Mouse (Mus musculus): ENCODE data around the gene Wnt3. TPM values are rescaled to one million over a fixed set of nuclear protein-coding genes. Genes with fewer than 3 reads are reported as not detected.
"Not testable (repeated sequence)": the region's sequence is repeated elsewhere in the genome, so short reads cannot be mapped to it uniquely, and the experiment has no call there.

Gene Wnt3
- polyA plus RNA-seq, 1 experiment from 2014 or later: 7.8 TPM

DNA sequence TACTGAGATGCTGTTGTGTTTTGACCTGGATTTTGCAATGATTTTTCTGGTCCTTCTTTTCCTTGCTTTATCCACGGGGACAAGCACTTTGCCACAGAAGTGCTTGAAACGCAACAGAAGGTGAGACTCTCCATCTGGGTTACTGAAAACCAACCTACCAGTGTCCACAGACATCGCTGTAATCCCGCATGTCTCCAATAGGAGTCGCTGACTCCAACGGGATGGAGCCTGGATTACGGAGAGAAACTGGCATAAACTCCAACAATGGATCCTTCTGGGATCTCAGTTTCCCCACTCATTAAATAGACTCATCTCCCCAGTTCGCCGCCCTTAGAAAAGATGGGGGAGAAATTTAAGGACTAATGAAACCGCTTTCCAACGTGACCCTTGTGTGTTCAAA lies 15.9 kb upstream of the Wnt3 start:
- Histone ChIP-seq H3K4me2 (replicated peaks) (no peak overlapping the region), H3K36me3 (no peaks in the 10 kb centered on the region), H3K27ac (no peak overlapping the region), H3K4me1 (no peaks in the 10 kb centered on the region), H3K4me3 (no peak overlapping the region), H3K27me3 (replicated peaks) (peaks cover 4% of the 10 kb centered on the region), H3K9ac (no peak overlapping the region), H3K9me3 (no peaks in the 10 kb centered on the region)
- no peak for ATAC-seq (ENCODE audit: low FRiP score, low read depth)
- WGBS: 47% methylated on average over 11 of the region's 11 CpGs

DNA sequence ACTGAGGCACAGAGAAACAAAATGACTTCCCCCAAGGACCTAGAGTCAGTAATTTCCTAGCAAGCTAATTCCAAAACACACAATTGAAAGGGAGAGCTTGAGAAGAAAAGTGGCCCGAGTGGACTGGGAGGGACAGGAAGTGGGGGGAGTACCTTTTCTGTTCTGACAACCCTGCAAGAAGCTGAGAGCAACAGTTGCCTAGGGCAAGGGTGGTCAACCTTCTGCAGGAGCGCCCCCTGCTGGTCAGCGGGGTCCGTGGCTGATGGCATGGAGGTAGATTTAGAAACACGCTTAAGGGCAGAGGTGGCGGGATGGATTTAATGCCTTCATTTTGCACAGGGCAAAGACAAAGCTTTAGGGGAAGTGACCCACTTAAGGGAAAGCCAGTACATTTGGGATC lies 15.2 kb upstream of the Wnt3 start:
- H3K27me3 ChIP-seq (replicated peaks): no peaks in the 10 kb centered on the region; the same call in 1 of the 2 replicates
- no peak overlapping the region for H3K9ac ChIP-seq
- H3K4me1 ChIP-seq: no peaks in the 10 kb centered on the region
- no peak for ATAC-seq (ENCODE audit: low FRiP score, low read depth)
- WGBS: 10% methylated on average over 6 of the region's 6 CpGs
- H3K9me3 ChIP-seq: no peaks in the 10 kb centered on the region
- no peak overlapping the region for H3K4me3 ChIP-seq
- H3K4me2 ChIP-seq (replicated peaks): no peak overlapping the region
- H3K36me3 ChIP-seq: no peaks in the 10 kb centered on the region
- no peak overlapping the region for H3K27ac ChIP-seq

DNA sequence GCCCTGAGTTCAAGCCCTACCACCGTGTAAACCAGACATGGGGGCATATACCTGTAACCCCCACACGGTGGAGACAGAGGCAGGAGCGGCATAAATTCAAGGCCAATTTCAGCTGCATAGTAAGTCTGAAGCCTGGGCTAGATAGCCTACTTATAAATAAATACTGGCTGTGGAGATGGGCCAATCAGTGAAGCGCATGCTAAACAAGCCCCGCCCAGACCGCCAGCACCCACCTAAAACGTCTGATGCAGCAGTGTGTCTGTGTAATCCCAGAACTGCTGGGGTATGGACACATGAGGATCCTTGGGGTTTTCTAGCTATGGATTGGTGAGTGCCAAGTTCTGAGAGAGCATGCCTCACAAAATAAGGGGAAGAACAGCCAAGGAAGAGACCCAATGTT lies 13.8 kb upstream of the Wnt3 start:
- no peak overlapping the region for H3K27ac ChIP-seq
- no peak overlapping the region for H3K4me3 ChIP-seq
- no peak overlapping the region for H3K9ac ChIP-seq
- ATAC-seq (ENCODE audit: low FRiP score, low read depth): no peak
- WGBS: 59% methylated on average over 7 of the region's 7 CpGs
- no peaks in the 10 kb centered on the region for H3K27me3 ChIP-seq (replicated peaks)
- no peak overlapping the region for H3K4me2 ChIP-seq (replicated peaks)
- peaks cover 7% of the 10 kb centered on the region for H3K4me1 ChIP-seq
- H3K9me3 ChIP-seq: no peaks in the 10 kb centered on the region
- H3K36me3 ChIP-seq: no peaks in the 10 kb centered on the region

DNA sequence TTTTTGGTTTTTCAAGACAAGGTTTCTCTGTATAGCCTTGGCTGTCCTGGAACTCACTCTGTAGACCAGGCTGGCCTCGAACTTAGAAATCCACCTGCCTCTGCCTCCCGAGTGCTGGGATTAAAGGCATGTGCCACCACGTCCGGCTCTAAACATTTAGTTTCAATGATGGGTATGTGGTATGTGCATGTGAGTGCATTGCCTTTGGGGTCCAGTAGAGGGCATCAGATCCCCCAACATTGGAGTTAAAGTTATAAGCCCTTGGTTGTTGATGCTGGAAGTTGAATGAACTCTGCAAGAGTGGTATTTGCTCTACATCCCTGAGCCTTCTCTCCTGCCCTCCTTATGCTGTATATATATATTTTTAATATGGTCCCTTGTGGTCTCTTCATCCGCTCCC lies 13.1 kb upstream of the Wnt3 start:
- H3K9ac ChIP-seq; H3K4me3 ChIP-seq; H3K4me2 ChIP-seq (replicated peaks); H3K27ac ChIP-seq; ATAC-seq (ENCODE audit: low FRiP score, low read depth); H3K27me3 ChIP-seq (replicated peaks); H3K9me3 ChIP-seq; H3K36me3 ChIP-seq: not testable (repeated sequence)
- WGBS: 83% methylated on average over 5 of the region's 5 CpGs
- H3K4me1 ChIP-seq: peaks cover 15% of the 10 kb centered on the region

DNA sequence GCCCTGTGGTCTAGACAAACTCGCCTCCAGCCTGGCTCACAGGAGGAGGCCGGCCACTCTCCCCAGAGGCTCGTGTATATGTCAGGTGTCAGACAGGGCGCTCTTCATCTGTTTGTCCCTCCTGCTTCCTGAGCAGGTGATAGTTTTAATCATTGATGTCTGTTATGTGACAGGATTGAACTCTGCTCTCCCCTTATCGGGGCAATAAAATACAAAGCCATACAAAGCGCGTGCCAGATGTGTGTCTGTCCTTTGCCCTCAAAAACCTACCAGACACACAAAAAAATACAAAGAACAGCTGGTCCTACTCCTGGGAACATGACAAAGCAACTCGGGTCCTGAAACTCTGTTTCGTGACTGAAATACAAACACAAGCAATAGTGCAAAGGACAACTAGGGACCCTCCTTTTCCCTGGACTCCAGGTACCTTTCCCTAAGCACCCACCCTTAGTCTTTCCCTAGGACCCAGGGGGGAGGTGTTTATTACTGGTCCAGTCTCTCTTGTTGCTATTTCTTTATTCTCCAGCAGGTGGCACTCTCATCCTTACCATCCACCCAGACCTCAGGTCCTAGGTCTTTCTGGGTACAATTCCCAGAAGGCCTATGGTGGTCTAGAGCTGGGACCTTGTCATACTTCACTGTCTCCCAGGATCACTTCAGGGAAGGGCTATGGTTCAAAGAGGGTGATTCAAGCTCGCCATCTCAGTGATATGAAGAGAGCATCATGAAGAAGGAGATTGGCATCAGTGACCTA lies 10.4 kb upstream of the Wnt3 start:
- H3K36me3 ChIP-seq: no peaks in the 10 kb centered on the region
- WGBS: 29% methylated on average over 10 of the region's 10 CpGs
- H3K4me1 ChIP-seq: peaks cover 17% of the 10 kb centered on the region
- H3K4me2 ChIP-seq (replicated peaks): no peak overlapping the region
- ATAC-seq (ENCODE audit: low FRiP score, low read depth): peak; percentile 55
- no peak overlapping the region for H3K4me3 ChIP-seq
- H3K27me3 ChIP-seq (replicated peaks): 0 out of 2 replicates have a peak, but pooled peaks cover 2% of the 10 kb centered on the region
- no peaks in the 10 kb centered on the region for H3K9me3 ChIP-seq
- no peak overlapping the region for H3K27ac ChIP-seq
- no peak overlapping the region for H3K9ac ChIP-seq

DNA sequence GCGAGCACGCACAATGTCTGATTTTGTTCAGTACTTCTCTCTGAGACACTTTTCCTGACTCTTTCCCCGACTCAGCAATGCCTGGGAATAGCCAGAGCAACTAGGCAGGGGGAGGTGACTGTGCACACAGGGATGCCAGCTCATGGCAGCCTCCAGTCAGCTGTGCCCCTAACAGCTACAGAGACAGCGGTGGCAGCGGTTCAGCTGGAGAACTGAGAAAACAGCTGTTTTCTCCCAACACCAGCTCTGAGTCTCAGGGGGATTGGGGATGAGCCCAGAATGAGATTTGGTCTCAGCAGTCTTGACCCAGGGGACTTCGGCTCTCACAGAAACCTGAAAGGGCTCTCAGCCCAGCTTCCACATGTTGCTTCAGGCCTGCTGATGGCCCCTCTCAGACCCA lies 9.3 kb upstream of the Wnt3 start:
- Histone ChIP-seq H3K4me1 (peaks cover 17% of the 10 kb centered on the region), H3K36me3 (no peaks in the 10 kb centered on the region), H3K27ac (no peak overlapping the region), H3K4me2 (replicated peaks) (0 out of 2 replicates have a peak overlapping the region, but pooled peaks have one; percentile 18), H3K9ac (no peak overlapping the region), H3K27me3 (replicated peaks) (peaks cover 10% of the 10 kb centered on the region), H3K9me3 (no peaks in the 10 kb centered on the region), H3K4me3 (no peak overlapping the region)
- no peak for ATAC-seq (ENCODE audit: low FRiP score, low read depth)
- 46% methylated on average over 6 of the region's 6 CpGs for WGBS

DNA sequence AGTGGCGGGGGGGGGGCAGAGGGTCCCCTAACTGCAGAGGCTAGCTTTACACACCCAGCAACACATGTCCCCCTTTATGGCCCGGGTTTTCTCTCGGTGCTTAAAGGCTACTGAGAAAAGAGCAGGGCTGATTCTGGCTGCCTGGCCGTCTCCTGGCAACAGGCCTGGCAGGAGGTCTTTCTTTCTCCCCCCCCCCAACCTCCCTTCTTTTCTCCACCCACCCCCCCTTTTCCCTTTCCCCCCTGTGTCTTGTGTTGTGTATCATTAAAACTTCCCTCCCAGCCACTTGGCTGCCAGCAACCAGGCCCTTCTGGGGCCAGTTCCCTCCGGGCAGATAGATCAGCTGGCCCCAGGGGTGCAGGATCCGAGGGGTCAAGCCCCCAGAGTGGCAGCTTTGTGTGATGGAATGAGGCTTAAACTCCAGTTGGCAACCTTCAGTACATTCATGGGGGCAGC lies 8.4 kb upstream of the Wnt3 start:
- ATAC-seq (ENCODE audit: low FRiP score, low read depth): peak; percentile 75
- H3K27ac ChIP-seq: no peak overlapping the region
- H3K9ac ChIP-seq: no peak overlapping the region
- peaks cover 20% of the 10 kb centered on the region for H3K27me3 ChIP-seq (replicated peaks)
- no peaks in the 10 kb centered on the region for H3K36me3 ChIP-seq
- peaks cover 17% of the 10 kb centered on the region for H3K4me1 ChIP-seq
- H3K4me3 ChIP-seq: no peak overlapping the region
- H3K4me2 ChIP-seq (replicated peaks): peak overlapping the region; percentile 18
- no peaks in the 10 kb centered on the region for H3K9me3 ChIP-seq
- WGBS: 4% methylated on average over 6 of the region's 6 CpGs

DNA sequence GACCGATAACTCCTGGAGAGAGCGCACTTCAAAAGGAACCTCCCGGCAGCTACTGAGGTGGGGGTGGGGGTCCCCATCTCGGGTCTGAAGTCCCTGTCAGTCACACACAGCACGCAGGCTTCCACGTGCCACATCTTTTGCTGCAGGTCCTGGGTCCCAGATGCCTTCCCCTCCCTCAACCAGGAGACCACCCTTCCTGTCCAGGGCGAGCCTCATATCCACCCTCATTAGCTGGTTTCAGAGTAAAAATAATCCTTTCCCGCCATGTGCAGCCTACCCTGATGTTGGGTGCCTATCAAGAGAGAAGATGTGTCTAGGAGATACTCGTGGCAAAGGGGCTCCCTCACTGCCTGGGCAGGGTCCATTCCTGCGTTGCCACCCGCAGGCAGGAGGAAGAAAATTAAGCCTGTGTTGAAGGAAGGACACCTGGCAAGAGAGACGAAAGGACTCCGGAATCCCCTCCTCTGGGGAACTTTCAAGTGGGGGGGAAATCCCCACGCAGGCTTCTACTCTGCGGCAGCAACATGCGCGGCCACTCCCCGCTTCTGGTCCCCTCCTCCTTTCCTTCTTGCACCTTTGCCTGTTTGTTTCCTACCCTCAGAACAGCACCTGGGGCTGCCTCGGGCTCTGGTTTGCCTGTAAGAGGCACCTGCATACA lies 2.7 kb upstream of the Wnt3 start:
- Histone ChIP-seq H3K4me1 (peaks cover 46% of the 10 kb centered on the region), H3K9ac (no peak overlapping the region), H3K36me3 (no peaks in the 10 kb centered on the region), H3K27me3 (replicated peaks) (peaks cover 76% of the 10 kb centered on the region), H3K4me2 (replicated peaks) (peak overlapping the region; percentile 88; the same call in 1 of the 2 replicates), H3K27ac (no peak overlapping the region), H3K9me3 (no peaks in the 10 kb centered on the region), H3K4me3 (no peak overlapping the region)
- 2% methylated on average over 19 of the region's 19 CpGs for WGBS
- ATAC-seq (ENCODE audit: low FRiP score, low read depth): no peak

DNA sequence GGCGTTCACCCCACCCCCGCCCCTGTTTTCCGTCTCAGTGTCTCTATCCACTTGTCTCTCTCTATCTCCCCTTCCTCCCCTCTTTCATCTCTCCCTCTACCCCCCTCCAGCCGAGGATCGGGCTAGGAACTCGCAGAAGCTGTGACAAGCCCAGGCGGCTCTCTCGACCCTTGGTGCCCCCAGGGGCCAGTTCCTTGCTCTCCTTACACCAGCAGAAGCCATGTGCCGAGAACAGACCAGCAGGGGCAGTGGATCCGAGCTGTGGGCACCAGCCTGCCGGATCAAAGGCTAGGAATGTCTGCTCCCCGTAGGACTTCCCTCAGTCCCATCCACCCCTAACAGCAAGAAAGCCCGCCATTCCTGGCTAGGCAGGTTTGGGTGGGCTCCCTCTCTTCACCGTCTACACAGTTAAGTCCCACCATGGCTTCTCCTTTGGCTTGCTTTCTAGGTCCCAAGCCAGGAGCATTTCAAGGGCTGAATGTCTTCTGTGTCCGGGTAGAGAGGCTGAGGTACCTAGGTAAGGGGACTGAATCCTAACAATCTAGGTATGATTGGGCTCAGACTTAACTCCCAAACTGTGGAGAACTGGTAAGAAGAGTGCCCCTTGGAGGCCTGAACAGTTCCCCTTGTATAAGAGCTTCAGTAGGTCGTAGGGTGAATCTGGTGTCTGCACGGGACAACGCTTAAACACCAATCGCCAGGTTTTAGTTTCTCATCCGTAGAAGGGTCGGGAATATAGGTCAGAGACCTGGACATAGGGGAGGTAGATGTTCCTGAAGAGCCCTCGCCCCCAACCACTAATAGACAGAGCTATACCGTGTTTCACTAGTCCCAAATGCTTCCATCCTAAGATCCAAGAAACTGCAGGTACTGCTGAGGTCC lies 1.2 kb upstream of the Wnt3 start:
- Histone ChIP-seq H3K4me2 (replicated peaks) (peak overlapping the region; percentile 88), H3K36me3 (no peaks in the 10 kb centered on the region), H3K9me3 (no peaks in the 10 kb centered on the region), H3K9ac (peak overlapping the region; percentile 33), H3K4me3 (peak overlapping the region; percentile 45), H3K27me3 (replicated peaks) (peaks cover 85% of the 10 kb centered on the region), H3K27ac (no peak overlapping the region), H3K4me1 (peaks cover 60% of the 10 kb centered on the region)
- WGBS: 2% methylated on average over 23 of the region's 23 CpGs
- ATAC-seq (ENCODE audit: low FRiP score, low read depth): no peak

DNA sequence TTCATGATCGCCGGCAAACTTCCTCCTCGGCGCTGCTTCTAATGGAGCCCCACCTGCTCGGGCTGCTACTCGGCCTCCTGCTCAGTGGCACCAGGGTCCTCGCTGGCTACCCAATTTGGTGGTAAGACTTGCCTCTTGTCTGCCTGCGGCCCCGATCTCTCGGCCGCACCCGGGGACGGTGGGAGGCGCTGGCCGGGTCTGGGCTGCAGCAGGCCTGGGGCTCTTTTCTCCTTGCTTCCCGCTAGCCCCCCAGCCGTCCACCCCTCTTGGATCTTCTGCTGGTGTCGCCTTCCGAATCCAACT lies 229 bp downstream of the Wnt3 start:
- H3K27ac ChIP-seq: no peak overlapping the region
- peaks cover 62% of the 10 kb centered on the region for H3K4me1 ChIP-seq
- ATAC-seq (ENCODE audit: low FRiP score, low read depth): 0 out of 2 replicates have a peak, but pooled peaks have one; percentile 14
- no peaks in the 10 kb centered on the region for H3K9me3 ChIP-seq
- H3K9ac ChIP-seq: peak overlapping the region; percentile 30
- H3K27me3 ChIP-seq (replicated peaks): peaks cover 82% of the 10 kb centered on the region
- WGBS: under 1% methylated on average over 19 of the region's 19 CpGs
- H3K36me3 ChIP-seq: no peaks in the 10 kb centered on the region
- peak overlapping the region; percentile 88 for H3K4me2 ChIP-seq (replicated peaks)
- peak overlapping the region; percentile 45 for H3K4me3 ChIP-seq

DNA sequence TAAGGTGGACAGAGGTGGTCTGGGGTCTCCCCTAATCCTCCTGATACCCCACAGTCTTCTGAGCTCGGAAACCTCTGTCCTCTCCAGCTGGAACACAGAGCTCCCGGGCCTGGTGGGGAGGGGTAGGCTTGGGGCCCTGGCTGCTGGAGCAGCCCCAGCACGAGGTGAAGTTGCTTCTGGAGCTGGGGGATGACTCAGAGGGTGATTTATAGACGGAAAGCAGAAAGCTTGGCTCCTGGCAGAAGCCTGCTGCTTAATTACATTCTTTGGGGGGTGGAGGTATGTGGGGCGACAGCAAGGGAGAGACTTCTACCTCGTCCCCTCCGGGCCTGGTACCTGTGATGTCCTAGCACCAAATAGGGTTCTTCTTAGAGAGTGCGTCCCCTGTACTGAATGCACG lies 6.2 kb downstream of the Wnt3 start:
- Histone ChIP-seq H3K36me3 (no peaks in the 10 kb centered on the region), H3K27ac (no peak overlapping the region), H3K27me3 (replicated peaks) (peaks cover 23% of the 10 kb centered on the region), H3K9me3 (no peaks in the 10 kb centered on the region), H3K4me2 (replicated peaks) (no peak overlapping the region), H3K4me1 (peaks cover 25% of the 10 kb centered on the region), H3K4me3 (no peak overlapping the region), H3K9ac (no peak overlapping the region)
- WGBS: 36% methylated on average over 9 of the region's 9 CpGs
- ATAC-seq (ENCODE audit: low FRiP score, low read depth): no peak

DNA sequence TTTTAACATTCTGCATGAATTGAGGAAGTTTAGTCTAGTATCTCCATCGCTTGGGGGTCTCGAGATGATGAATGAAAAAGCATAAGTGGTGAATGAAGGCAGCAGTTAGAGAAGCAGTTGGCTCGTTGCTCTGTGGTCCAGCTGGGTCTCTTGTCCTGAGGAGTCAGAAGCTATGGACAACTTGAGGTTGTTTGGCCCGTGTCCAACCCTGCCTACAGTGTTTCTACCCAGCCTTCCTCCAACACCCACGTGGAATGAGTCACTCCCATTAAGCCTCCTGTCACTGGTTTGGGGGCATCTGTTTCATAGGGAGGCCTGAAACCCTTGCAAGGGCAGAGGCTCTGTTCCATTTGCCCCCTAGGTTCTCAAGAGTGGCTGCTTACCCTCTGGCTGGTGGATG lies 16.0 kb downstream of the Wnt3 start:
- WGBS: 81% methylated on average over 5 of the region's 5 CpGs
- no peak for ATAC-seq (ENCODE audit: low FRiP score, low read depth)
- Histone ChIP-seq H3K36me3 (no peaks in the 10 kb centered on the region), H3K9ac (no peak overlapping the region), H3K27ac (no peak overlapping the region), H3K9me3 (no peaks in the 10 kb centered on the region), H3K4me3 (no peak overlapping the region), H3K4me2 (replicated peaks) (no peak overlapping the region), H3K4me1 (0 out of 2 replicates have a peak, but pooled peaks cover under 1% of the 10 kb centered on the region), H3K27me3 (replicated peaks) (peaks cover 10% of the 10 kb centered on the region; the same call in 1 of the 2 replicates)

Data from neural tube, embryonic 12.5 days (tissue).